Mouse (Mus musculus): ENCODE results near the gene Ntmt1. TPM values are rescaled to one million over a fixed set of nuclear protein-coding genes. Genes with fewer than 3 reads are reported as not detected.
A peak's percentile ranks its signal among the peaks of the same experiment; 100 is the strongest.

The Ntmt1 gene
- 48.5 and 50.4 TPM in 2 replicates for polyA plus RNA-seq (2015; fragmentation: Nextera tagmentation; extraction: Ambion mirVana)

- peak; percentile 94 for DNase-seq (ENCODE audit: low spot score)
Measured at GRCm38 (mm10) chr2:30807648-30808295, at the start of gene Ntmt1. Gene Ntmt1 (plus strand): TSS chr2:30807826.

DNA sequence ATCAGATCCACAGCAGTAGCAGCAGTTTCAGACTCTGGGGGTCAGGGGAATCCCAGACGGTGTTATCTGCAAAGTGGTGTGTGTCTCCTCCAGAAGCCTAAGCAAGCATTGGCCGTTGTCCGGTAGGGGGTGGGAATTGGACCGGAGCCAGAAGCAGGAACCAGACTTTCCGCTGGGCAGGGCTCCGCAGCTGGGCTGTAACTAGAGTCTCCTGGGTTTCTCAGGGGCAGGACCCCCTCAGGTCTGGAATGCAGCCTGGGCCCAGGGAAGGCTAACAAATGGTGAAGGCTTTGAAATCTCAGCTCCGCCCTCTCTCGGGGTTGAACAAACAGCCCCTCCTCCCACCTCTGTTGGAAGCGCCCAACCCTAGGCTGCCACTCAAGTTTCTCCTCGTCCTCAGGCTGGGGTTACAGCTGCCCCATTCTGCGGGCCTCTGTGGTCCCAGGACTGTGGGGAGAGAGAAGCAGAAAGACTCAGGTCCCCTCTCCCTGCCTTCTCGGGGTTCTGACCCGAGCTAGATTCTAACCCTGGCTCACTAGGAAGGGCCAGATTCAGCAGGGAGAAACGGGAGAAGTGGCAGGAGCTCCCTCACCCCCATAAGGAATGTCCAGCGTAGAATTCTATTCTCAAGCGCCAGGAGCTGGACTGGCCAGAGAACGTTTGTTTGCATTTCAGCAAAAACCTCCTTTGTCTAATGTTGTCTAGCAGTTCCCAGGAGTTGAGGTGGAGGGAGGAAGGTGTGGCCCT lies 49.1 kb upstream of the Ntmt1 start:
- DNase-seq (ENCODE audit: low spot score), result no peak

- DNase-seq (ENCODE audit: low spot score), result no peak
Measured at GRCm38 (mm10) chr2:30759088-30759374, 48.6 kb upstream of the Ntmt1 start.

DNA sequence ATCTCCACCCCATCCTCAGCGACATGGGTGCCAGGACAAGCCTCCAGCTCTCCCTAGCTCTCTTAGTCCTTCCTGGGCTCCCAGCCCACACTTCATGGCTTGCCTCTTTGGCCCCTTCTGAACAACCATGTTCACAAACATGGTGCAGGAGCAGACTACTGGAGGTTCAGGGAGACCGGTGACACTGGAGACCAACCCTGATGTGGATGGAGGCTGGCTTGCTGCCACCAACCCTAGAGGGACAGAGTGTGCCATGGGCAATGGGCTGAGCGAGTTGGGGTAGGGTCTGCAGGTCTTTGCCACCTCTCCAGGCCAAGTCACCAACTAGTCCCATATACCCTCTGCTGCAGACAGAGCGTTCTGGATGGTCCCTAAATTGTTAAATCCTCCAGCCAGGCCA lies 48.2 kb upstream of the Ntmt1 start:
- no peak for DNase-seq (ENCODE audit: low spot score)

DNA sequence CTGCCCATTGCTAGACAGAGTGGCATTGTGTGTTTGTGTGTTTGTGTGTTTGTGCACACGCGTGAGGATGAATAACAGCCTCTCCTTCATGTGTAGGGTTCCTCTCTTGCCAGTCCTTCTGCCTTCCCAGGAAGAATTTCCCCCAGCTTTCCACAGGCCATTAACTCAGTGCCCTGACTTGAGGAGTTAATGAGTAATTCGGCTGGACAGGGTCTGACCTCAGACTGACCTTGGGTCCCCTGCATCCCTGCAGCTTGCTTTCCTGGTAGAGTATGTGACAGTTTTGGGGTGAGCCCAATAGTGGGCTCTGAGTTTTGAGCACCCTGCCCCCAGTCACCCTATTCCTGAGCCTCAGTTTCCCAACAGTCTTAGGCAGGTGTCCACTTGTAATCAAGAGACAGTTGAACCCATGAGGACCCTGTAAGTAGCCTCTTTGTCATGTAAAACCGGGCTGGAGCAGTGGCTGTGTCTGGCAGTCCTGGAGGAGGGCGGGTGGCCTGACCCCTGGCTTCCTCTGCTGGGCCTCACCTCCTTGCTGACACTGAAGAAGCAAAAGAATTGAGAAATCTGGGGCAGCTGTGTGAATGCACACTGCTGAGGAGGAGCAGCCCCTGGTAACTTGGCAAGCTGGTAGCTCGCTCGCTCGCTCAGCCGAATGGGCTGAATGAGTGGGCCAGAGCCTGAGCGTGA lies 47.6 kb upstream of the Ntmt1 start:
- DNase-seq (ENCODE audit: low spot score), result no peak

- no peak for DNase-seq (ENCODE audit: low spot score)
Measured at GRCm38 (mm10) chr2:30760706-30761105, 46.9 kb upstream of the Ntmt1 start.

DNA sequence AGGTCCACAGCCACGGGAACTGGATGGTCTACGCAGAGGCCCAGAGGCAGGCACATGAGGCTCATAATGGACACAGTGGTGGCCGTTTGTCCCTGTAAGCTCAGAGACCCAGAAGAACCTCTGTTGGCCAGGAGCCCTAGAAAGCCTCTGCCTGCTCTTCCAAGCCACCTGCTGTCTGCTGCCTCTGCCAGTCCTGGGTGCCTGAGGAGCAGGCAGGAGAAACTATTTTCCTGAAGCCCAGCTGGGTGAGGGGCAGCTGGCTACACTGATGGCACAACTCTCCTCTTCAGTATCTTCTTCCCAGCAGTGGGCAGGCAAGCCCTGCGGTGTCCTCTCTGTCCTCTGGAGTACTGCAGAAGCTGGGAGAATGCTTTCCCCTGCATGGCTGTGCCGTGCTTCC lies 41.2 kb upstream of the Ntmt1 start:
- no peak for DNase-seq (ENCODE audit: low spot score)

DNA sequence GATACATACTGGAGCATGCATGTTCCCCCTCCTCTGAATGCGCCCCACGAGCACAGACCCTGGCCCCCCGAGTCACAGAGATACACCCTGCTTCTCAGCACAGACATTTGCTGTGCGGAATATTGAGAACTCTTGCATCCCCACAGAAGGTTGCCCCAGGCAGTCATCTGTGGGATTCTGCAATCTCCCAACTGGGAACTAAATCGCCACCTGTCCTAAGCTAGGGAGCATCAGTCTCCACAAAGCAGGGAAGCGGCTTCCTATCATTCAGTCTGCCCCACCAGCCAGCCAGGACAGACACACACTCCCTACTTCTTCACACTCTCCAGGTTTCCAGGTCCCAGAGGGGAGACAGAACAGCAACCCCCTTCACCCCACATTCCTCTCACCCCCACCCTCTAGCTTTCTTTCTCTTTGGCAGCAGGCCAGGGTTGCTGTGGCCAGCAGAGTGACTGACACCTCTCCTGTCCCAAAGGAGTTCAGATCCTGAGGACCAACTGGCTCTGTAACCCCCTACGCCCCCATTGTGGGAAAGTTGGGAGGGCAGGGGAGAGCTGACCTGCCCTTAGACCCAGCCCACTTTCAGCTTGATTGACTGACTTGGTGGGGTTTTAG lies 39.9 kb upstream of the Ntmt1 start:
- DNase-seq (ENCODE audit: low spot score), result no peak

DNA sequence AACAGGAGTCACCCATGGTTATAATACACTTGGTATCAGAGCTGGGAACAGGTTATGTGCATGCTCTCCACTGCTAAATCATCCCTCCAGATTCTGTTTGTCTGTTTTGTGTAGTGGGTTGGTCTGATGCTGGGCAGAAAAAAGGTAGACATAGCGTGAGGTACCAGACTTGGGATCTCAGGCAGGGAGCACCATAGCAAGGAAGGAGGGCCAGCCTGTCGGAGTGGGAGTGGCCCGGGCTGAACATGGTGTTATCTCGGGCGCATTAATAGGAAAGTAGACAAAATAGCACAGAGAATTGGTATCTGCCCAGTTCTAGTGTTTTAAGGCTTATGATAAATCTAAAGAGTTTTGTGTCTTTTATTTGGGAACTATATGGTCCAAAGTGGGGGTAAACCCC lies 39.1 kb upstream of the Ntmt1 start:
- no peak for DNase-seq (ENCODE audit: low spot score)

GRCm38 (mm10) chr2:30769187-30769586 lies 38.4 kb upstream of the Ntmt1 start:
- DNase-seq (ENCODE audit: low spot score), result peak; percentile 33

DNA sequence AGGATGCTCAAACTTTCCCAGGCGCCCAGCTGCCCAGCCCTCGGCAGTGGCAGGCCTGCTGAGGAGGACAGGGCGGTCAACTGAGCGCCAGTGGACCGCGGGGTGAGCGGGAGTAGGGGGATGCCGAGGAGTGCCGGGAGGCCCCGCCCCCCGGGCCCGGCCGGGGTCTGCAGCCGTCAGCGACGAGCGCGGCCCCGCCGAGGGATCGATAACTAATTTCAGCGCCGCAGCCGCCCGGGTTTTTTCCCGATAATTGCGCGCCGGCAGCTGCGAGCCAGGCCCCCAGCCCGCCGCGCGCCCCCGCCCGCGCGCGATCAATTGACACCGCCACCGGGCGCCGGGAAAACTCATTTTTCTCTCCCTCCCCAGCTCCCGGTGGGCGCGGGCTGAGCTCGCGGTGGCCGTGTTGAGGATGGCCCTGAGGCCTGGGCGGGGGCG lies 36.2 kb upstream of the Ntmt1 start:
- no peak for DNase-seq (ENCODE audit: low spot score)

DNA sequence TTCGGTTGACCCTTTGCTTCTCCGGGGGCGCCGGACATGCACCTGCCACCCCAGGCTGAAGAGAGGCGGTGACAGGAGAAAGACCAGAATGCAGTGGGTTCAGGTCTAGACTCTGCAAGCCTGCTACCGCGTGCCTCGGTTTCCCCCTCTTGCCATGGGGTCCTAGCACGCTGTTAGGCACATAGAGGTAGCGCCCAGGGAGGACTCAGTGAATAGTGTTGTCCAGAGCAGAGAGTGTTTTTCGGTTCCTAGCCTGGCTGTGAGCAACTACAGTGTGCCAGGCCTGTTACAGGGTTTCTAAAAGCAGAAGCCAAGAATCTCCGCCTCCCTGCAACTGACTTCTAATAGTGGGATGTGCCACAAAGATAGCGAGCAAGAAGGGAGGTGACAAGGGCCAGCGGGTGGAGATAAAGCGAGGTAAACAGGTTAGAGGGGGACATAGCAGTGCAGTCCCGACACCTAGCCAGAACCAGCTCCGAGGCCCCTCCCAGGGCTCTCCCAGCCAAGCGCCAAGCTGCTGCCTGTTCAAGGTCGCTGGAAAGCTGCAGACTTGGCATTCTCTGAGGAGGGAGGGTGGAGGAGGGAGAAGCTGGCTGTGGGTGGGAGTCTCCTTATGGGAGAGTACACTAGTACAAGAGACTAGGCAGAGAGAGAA lies 35.7 kb upstream of the Ntmt1 start:
- no peak for DNase-seq (ENCODE audit: low spot score)

DNA sequence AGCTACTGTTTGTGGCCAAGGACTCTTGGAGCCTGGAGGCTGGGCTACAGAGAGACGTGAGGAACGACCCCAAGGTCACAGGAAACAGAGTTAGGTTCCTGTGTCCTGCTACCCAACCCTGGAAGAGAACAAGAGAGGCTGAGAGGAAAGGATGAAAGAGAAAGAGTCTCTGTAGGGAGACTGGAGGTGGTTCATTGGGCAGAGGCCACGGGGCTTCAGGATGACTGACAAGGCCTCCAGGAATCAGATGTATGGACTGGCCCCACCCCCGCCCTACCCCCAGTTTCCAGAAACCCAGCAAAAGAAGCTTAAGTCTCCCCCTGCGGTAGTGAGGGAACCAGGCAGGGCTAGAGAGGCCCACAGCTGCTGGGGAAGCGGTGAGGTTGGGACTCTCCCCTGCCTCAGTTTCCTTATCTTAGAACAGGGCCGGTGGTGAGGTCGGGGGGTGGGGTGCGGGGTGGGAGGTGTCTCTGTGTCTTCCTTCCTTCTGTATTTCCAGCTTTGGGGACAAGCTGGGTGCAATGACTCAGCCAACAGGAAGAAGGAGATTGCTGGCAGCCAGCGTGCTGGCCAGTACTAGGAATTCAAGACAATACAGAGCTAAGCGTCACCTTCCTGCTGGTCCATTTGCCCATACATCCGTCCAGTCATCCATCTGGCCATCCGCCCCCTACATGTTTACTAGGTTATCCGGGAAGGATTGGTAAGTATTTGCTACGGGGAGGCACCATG lies 34.9 kb upstream of the Ntmt1 start:
- DNase-seq (ENCODE audit: low spot score), result no peak

GRCm38 (mm10) chr2:30773313-30774005 lies 34.2 kb upstream of the Ntmt1 start:
- DNase-seq (ENCODE audit: low spot score), result no peak

DNA sequence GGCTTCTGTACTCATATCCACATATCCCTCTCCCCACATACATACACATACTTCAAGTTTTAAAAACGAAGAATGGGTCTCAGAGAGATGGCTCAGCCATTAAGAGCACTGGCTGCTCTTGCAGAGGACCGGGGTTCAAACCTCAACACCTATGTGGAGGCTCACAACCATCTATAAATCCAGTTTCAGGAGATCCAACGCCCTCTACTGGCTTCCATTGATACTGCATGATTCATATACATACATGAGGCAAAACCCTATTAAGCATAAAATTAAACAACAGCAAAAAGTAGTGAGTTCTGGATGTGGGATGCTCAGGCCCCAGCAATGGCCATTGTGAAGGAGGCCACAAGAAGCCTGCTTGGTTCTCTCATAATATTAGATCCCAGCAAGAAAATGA lies 31.7 kb upstream of the Ntmt1 start:
- DNase-seq (ENCODE audit: low spot score), result no peak

GRCm38 (mm10) chr2:30777266-30777665 lies 30.4 kb upstream of the Ntmt1 start:
- DNase-seq (ENCODE audit: low spot score), result no peak

GRCm38 (mm10) chr2:30778235-30778634 lies 29.4 kb upstream of the Ntmt1 start:
- DNase-seq (ENCODE audit: low spot score), result no peak

- no peak for DNase-seq (ENCODE audit: low spot score)
Measured at GRCm38 (mm10) chr2:30779241-30779640, 28.4 kb upstream of the Ntmt1 start.

DNA sequence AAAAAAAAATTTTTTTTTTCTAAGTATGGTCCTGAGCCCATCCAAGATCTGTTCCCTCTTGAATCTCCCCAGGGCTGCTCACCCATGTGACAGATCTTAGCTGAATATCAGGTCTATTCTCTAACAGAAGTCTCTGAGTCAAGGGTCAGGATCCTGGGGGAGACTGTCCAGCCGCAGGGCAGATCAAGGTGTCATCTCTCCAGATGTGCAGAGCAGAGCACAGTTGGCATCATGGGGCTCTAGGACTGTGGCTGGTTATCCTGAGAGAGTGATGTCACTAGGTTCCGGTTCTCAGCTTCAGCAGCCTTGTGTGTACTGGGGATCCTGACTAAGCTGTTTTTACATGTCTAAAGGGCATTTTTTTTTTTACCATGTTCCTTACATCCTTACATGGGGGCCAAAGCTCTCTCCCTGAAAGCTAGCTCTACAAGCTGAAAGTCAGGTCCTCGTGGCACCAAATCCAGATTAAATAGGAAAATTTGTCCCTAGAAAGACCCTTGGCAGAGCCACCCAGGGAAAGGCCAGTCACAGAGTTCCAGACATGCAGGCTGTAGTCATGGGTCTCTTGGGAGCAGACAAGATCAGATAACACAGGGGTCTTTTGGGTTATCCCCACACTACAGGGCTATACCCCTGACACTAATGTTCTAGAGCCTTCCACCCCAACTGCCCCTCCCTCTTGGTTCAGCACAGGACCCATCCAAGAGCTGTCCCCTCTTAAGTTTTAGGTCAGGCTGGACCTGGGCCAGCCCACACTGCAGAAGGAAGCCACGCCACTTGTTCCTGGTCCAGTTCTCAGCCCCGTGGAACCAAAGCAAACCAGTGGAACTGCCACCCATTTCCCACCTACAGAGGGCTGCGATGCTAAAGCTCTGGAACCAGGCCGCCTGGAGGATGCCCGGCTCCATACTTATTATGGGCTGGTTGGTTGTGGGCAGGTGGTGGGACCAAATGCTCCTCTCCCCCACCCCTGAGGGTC lies 25.0 kb upstream of the Ntmt1 start:
- no peak for DNase-seq (ENCODE audit: low spot score)
